Mouse (Mus musculus) hindbrain, embryonic 10.5 days (tissue): ENCODE results near the gene Fxyd1. TPM values are rescaled to one million over a fixed set of nuclear protein-coding genes. Genes with fewer than 3 reads are reported as not detected.

Experiments used
- DNase-seq: peaks from one replicate; pipeline ENCODE4 v3.0.0-alpha.2; 2017; ENCODE audit warnings: low spot score
- H3K27ac ChIP-seq: fragments of 300-500 bp; sonication (generic); 2 replicates; pipeline ENCODE4 v1.5.1; 2016; ENCODE audit warnings: mild to moderate bottlenecking, moderate library complexity
- H3K27me3 ChIP-seq: fragments of 300-500 bp; sonication (generic); 2 replicates; pipeline ENCODE4 v1.6.1; 2016; ENCODE audit warnings: mild to moderate bottlenecking; ENCODE audit not compliant: poor library complexity, insufficient read depth, severe bottlenecking
- H3K36me3 ChIP-seq: fragments of 300-500 bp; sonication (generic); 2 replicates; pipeline ENCODE4 v1.6.1; 2016; ENCODE audit warnings: mild to moderate bottlenecking, moderate library complexity
- H3K4me1 ChIP-seq: fragments of 300-500 bp; sonication (generic); replicated peaks from 2 replicates; pipeline ENCODE4 v1.6.1; 2016; ENCODE audit warnings: mild to moderate bottlenecking
- H3K4me3 ChIP-seq: fragments of 300-500 bp; sonication (generic); 2 replicates; pipeline ENCODE4 v1.5.1; 2016; ENCODE audit warnings: mild to moderate bottlenecking, moderate library complexity
- H3K9me3 ChIP-seq: fragments of 300-500 bp; sonication (generic); 2 replicates; pipeline ENCODE4 v1.6.1; 2016; ENCODE audit warnings: mild to moderate bottlenecking, moderate library complexity
- WGBS: fragments of 180-500 bp; shearing (Covaris S2); methylation state at CpG from one replicate; pipeline ENCODE4 v1.1.7; 2016; 5-methylcytosine and 5-hydroxymethylcytosine counted together
- polyA plus RNA-seq: library from polyadenylated mRNA; unstranded; fragments of >200 nt; fragmentation: Nextera tagmentation; extraction: Ambion mirVana; gene quantifications from 2 replicates; pipeline ENCODE4 v1.2.1, GENCODE M21; 2016

The Fxyd1 gene
- 14.0 and 17.1 TPM in 2 replicates for polyA plus RNA-seq

DNA sequence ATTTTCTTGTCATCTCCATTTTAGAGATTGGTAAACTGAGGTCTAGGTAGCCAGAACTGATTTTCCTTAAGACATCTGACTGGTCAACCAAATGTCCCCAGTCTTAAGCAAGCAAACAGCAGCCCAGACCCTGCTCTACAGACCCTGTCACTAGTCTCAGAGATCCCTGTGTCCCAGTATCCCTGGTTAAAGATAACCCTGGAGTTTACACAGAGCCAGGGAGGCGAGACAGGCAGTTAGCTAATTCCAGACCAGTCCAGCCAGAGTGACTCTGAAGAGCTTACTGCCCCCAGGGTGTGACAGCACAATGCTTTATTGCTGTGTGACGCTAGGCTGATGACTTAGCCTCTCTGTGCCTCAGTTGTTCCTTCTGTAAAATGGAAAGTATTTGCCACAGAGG lies at the start of gene Fxyd1:
Gene Fxyd1, minus strand, starts transcription at position 129 of the 400 bp plus-strand sequence.
- Histone ChIP-seq H3K36me3 (no peaks in the 10 kb centered on the region), H3K4me3 (no peak within 1 kb of the TSS), H3K27me3 (peaks cover 30% of the 10 kb centered on the region), H3K4me1 (peaks cover 56% of the 10 kb centered on the region), H3K9me3 (no peaks in the 10 kb centered on the region), H3K27ac (no peak within 1 kb of the TSS; the same call in 1 of the 2 replicates)
- 80% methylated on average over 2 of the region's 2 CpGs for WGBS
- DNase-seq = no peak

DNA sequence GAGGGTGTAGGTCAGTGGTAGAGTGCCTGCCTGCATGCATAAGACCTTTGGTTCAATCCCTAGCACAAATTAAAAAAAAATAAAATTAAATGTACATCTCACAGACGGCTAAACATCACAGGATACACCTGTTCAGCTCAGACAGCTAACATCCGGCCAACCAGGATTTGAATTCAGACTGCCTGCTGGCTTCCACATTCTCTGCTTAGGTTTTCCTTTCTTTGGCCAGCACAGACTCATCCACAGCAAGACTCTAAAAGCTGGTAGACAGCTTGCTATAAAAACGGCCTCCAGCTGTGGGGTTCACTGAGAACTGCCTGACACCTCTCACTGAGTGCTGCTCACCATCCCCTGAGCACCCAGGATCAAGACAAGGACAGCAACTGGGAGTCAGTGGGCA lies 49.2 kb upstream of the Fxyd1 start:
- H3K27me3 ChIP-seq = no peaks in the 10 kb centered on the region
- no peak for DNase-seq
- H3K36me3 ChIP-seq = no peaks in the 10 kb centered on the region
- H3K4me3 ChIP-seq = no peak overlapping the region
- 66% methylated on average over 3 of the region's 3 CpGs for WGBS
- no peaks in the 10 kb centered on the region for H3K9me3 ChIP-seq
- H3K4me1 ChIP-seq = peaks cover 4% of the 10 kb centered on the region; the same call in 1 of the 2 replicates
- no peak overlapping the region for H3K27ac ChIP-seq

DNA sequence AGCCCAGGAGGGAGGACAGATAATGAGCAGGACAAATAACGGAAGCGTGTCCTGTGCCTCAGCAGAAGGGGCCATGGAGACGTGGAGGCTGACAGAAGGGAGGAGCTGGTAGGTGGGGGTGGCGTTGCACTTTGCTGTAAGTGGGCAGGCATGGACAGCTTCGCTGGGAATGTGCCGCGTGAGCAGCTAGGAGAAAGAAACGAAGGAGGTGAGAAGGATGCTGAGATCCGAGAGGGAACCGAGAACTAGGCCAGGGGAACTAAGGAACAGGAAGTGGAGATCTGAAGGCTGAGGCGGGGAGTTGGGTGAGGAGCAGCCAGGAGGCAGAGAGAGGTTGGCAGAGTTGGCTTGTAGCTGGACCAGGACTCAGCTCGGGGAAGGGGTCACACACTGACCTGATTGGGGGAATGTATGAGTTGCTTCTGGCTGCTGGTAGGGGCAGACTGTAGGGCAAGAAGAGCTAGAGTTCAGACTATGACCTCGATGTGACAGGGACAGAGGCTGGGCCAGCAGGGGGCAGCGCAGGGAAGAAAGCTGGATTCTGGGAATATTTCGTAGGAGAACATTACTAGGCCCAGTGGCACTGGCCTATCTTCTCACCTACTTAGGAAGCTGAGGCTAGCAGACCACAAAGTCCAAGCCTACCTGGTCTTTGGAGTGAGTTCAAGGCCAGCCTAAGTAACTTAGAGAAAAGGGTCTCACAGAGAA lies 48.2 kb upstream of the Fxyd1 start:
- Histone ChIP-seq H3K36me3 (no peaks in the 10 kb centered on the region), H3K27me3 (no peaks in the 10 kb centered on the region), H3K4me1 (peaks cover 4% of the 10 kb centered on the region; the same call in 1 of the 2 replicates), H3K4me3 (no peak overlapping the region), H3K27ac (no peak overlapping the region), H3K9me3 (no peaks in the 10 kb centered on the region)
- WGBS = 71% methylated on average over 15 of the region's 15 CpGs
- DNase-seq = peak; percentile 54

GRCm38 (mm10) chr7:31100786-31101185 lies 43.8 kb upstream of the Fxyd1 start:
- Histone ChIP-seq H3K27me3 (no peaks in the 10 kb centered on the region), H3K4me1 (peaks cover 9% of the 10 kb centered on the region), H3K27ac (no peak overlapping the region), H3K4me3 (no peak overlapping the region), H3K9me3 (peaks cover 3% of the 10 kb centered on the region; the same call in 1 of the 2 replicates), H3K36me3 (no peaks in the 10 kb centered on the region)
- 84% methylated on average over 14 of the region's 14 CpGs for WGBS
- no peak for DNase-seq

GRCm38 (mm10) chr7:31099612-31099982 lies 42.6 kb upstream of the Fxyd1 start:
- DNase-seq = no peak
- H3K36me3 ChIP-seq = no peaks in the 10 kb centered on the region
- no peak overlapping the region for H3K27ac ChIP-seq
- H3K27me3 ChIP-seq = no peaks in the 10 kb centered on the region
- WGBS = 86% methylated on average over 6 of the region's 6 CpGs
- no peak overlapping the region for H3K4me3 ChIP-seq
- peaks cover 3% of the 10 kb centered on the region; the same call in 1 of the 2 replicates for H3K9me3 ChIP-seq
- H3K4me1 ChIP-seq = peaks cover 5% of the 10 kb centered on the region; the same call in 1 of the 2 replicates

DNA sequence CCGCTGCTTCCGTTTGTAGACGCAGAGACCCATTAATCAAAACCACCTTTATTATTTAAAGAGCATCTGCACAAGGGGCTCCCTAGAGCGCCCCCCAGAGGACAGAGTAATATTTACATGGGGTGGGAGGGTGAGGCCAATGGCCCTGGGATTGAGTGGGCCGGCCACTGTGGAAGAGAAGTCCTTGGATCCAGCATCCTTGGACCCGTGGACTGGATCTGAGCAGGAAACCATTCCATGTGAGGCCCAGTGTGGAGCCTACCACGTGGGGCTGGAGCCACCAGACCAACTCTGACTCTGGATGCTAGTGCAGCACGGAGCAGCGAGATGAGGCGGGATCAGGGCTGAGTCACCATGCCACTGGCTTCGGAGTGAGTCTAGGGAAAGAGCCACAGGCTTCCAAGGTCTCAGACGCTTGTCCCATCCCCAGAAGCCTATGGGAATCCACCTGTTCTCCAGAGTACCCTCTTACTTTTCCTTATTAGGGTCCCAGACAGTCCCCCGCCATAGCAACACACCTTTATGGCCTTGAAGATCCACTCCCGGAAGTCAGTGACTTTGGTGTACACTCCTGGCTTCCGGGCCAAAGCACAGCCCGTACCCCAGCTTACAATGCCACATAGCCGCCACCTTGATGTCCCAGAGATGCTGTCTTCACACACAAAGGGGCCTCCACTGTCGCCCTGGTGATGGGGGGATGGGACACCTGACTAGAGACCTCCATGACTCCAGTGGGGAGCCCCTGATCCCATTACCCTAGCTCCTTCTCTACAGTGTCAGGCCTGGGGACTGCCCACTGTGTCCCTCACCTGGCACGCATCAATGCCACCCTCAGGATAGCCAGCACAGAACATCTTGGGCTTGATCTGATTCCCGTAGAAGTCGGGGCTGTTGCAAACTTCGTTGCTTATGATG lies 42.0 kb upstream of the Fxyd1 start:
- H3K27ac ChIP-seq = no peak overlapping the region
- 78% methylated on average over 22 of the region's 22 CpGs for WGBS
- no peak for DNase-seq

GRCm38 (mm10) chr7:31097583-31098248 lies 40.7 kb upstream of the Fxyd1 start:
- Histone ChIP-seq H3K27ac (peak overlapping the region; percentile 67), H3K9me3 (peaks cover 3% of the 10 kb centered on the region; the same call in 1 of the 2 replicates), H3K36me3 (no peaks in the 10 kb centered on the region), H3K27me3 (no peaks in the 10 kb centered on the region), H3K4me1 (peaks cover 5% of the 10 kb centered on the region; the same call in 1 of the 2 replicates), H3K4me3 (peak overlapping the region; percentile 39)
- peak; percentile 91 for DNase-seq
- WGBS = 39% methylated on average over 20 of the region's 20 CpGs

More for the DNA sequence above, 42.0 kb upstream of the Fxyd1 start:
- H3K4me1 ChIP-seq = peaks cover 5% of the 10 kb centered on the region; the same call in 1 of the 2 replicates
- no peaks in the 10 kb centered on the region for H3K27me3 ChIP-seq
- no peaks in the 10 kb centered on the region for H3K36me3 ChIP-seq
- H3K4me3 ChIP-seq = no peak overlapping the region
- H3K9me3 ChIP-seq = peaks cover 3% of the 10 kb centered on the region; the same call in 1 of the 2 replicates

- Histone ChIP-seq H3K27ac (no peak overlapping the region), H3K4me3 (no peak overlapping the region), H3K9me3 (peaks cover 3% of the 10 kb centered on the region; the same call in 1 of the 2 replicates), H3K36me3 (no peaks in the 10 kb centered on the region), H3K27me3 (no peaks in the 10 kb centered on the region), H3K4me1 (peaks cover 5% of the 10 kb centered on the region; the same call in 1 of the 2 replicates)
- DNase-seq = no peak
- 74% methylated on average over 9 of the region's 9 CpGs for WGBS
Measured at GRCm38 (mm10) chr7:31096892-31097564, 40.0 kb upstream of the Fxyd1 start.

GRCm38 (mm10) chr7:31094774-31095501 lies 37.9 kb upstream of the Fxyd1 start:
- no peak overlapping the region for H3K4me3 ChIP-seq
- no peaks in the 10 kb centered on the region for H3K36me3 ChIP-seq
- H3K27me3 ChIP-seq = no peaks in the 10 kb centered on the region
- H3K9me3 ChIP-seq = peaks cover 5% of the 10 kb centered on the region; the same call in 1 of the 2 replicates
- 27% methylated on average over 12 of the region's 12 CpGs for WGBS
- no peak overlapping the region for H3K27ac ChIP-seq
- peaks cover 5% of the 10 kb centered on the region; the same call in 1 of the 2 replicates for H3K4me1 ChIP-seq
- no peak for DNase-seq

GRCm38 (mm10) chr7:31089721-31090120 lies 32.7 kb upstream of the Fxyd1 start:
- no peaks in the 10 kb centered on the region for H3K36me3 ChIP-seq
- peaks cover 17% of the 10 kb centered on the region for H3K4me1 ChIP-seq
- DNase-seq = no peak
- 95% methylated on average over 2 of the region's 2 CpGs for WGBS
- no peak overlapping the region for H3K4me3 ChIP-seq
- H3K9me3 ChIP-seq = 0 out of 2 replicates have a peak, but pooled peaks cover 3% of the 10 kb centered on the region
- H3K27ac ChIP-seq = no peak overlapping the region
- no peaks in the 10 kb centered on the region for H3K27me3 ChIP-seq

DNA sequence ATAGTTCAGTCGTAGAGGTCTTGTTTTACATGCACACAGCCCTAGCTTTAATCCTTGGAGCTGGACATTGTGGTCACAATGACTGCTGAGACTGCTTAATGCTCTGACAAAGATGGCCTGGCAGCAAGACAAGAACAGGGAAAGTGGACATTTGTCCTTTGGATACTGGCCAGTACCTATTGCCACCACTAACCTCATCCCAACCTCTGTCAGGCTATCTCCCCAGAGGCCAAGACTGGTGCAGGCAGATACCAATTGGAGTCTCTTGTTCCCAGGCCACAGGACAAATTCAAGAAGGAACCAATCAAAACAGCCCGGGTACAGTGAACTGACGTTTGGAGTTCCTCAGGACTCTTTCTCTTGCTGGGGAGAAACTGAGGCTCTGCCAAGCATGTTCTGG lies 31.2 kb upstream of the Fxyd1 start:
- DNase-seq = no peak
- H3K27me3 ChIP-seq = no peaks in the 10 kb centered on the region
- WGBS = 73% methylated on average over 3 of the region's 3 CpGs
- 0 out of 2 replicates have a peak, but pooled peaks cover 3% of the 10 kb centered on the region for H3K9me3 ChIP-seq
- peak overlapping the region; percentile 35; the same call in 1 of the 2 replicates for H3K27ac ChIP-seq
- H3K4me1 ChIP-seq = peaks cover 29% of the 10 kb centered on the region
- no peaks in the 10 kb centered on the region for H3K36me3 ChIP-seq
- H3K4me3 ChIP-seq = no peak overlapping the region
